11 mouse cellular contexts compared by ENCODE assay signal in the genomic region with DNA sequence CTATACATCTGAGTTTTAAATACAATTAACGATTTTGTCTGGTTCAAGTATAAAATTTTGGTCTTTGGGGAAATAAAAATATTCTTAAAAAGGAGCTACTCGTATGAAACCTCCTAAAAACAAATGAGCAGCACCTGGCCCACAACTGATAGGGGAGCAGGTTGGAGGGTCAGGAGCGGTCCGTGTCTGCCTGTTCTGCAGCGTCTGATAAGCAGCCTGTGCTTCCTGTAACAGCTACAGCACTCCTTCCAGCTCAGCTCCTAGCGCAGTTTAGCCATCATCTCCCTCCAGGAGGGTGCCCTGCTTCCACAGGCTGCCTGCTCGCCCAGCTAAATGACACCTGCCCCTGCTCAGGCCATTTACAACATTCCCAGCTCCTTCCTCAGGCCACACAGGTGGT. TPM values are rescaled to one million over a fixed set of nuclear protein-coding genes. Genes with fewer than 3 reads are reported as not detected.
DNase-seq lines count a peak whose midpoint lies in the region; ATAC-seq and TF ChIP-seq lines count a peak whose summit lies in the region.
"Had no signal": no experiment of that assay in that cellular context is flagged by ENCODE, and none has a peak within 500 bp of the region (broad histone marks: within the 10 kb centered on the region; RNA-seq: fewer than 3 reads in every experiment).

No protein-coding gene starts in this region.

- no peak overlapping the region for H3K4me2 ChIP-seq in intestine, embryonic 15.5 days (replicated peaks)
- no peak overlapping the region for H3K4me2 ChIP-seq in intestine, postnatal 0 days (replicated peaks; ENCODE audit: low read depth)
- H3K4me2 ChIP-seq: heart, embryonic 15.5 days had no signal

- ATAC-seq in cerebellum, adult (ENCODE audit: insufficient number of reproducible peaks, low FRiP score, low TSS enrichment) = peak; percentile 78; the same call in 1 of the 2 replicates
- peak; percentile 78; the same call in 1 of the 2 replicates for ATAC-seq in intestine, embryonic 15.5 days
- no peak for ATAC-seq in intestine, postnatal 0 days
- peak; percentile 88 for ATAC-seq in erythroid progenitor cell, adult 5-6 weeks (replicated peaks; ENCODE audit: low FRiP score, poor library complexity, severe bottlenecking)
- ATAC-seq in monocyte, adult 5-6 weeks (replicated peaks; ENCODE audit: insufficient number of reproducible peaks, low FRiP score, low TSS enrichment, poor library complexity, severe bottlenecking) = 0 out of 2 replicates have a peak, but pooled peaks have one; percentile 43

- TF ChIP-seq CTCF in intestine, postnatal 0 days (IDR thresholded peaks at IDR 0.05; ENCODE audit: low read depth) = no peak

- no peak overlapping the region for H3K4me3 ChIP-seq in intestine, embryonic 15.5 days (replicated peaks)
- no peak overlapping the region for H3K4me3 ChIP-seq in intestine, postnatal 0 days (ENCODE audit: low read depth, low read length)
- H3K4me3 ChIP-seq: heart, embryonic 15.5 days had no signal

- H3K4me1 ChIP-seq in intestine, embryonic 15.5 days (replicated peaks) = 0 out of 2 replicates have a peak, but pooled peaks cover 2% of the 10 kb centered on the region
- H3K4me1 ChIP-seq in intestine, postnatal 0 days (replicated peaks; ENCODE audit: control insufficient read depth, insufficient read depth, low read length) = peaks cover 3% of the 10 kb centered on the region; the same call in 1 of the 2 replicates

- DNase-seq in cerebellum, adult 11-12 months = no peak
- no peak for DNase-seq in left cerebral cortex, adult 11 months (ENCODE audit: low spot score)
- DNase-seq in gastrocnemius, adult 8-10 months (ENCODE audit: low spot score in 2 of 2) = no peak
- DNase-seq: kidney, postnatal 36 days had no signal

- WGBS in intestine, embryonic 15.5 days = 49% methylated on average over 7 of the region's 7 CpGs
- WGBS in intestine, postnatal 0 days = 48% methylated on average over 7 of the region's 7 CpGs

- no peaks in the 10 kb centered on the region for H3K36me3 ChIP-seq in intestine, embryonic 15.5 days
- peaks cover 5% of the 10 kb centered on the region; the same call in 1 of the 2 replicates for H3K36me3 ChIP-seq in intestine, postnatal 0 days (ENCODE audit: control insufficient read depth, insufficient read depth)
- H3K36me3 ChIP-seq: heart, embryonic 15.5 days had no signal

- H3K9ac ChIP-seq in intestine, embryonic 15.5 days = no peak overlapping the region
- no peak overlapping the region for H3K9ac ChIP-seq in intestine, postnatal 0 days (ENCODE audit: low read depth, low read length)
- H3K9ac ChIP-seq: heart, embryonic 15.5 days had no signal

- no peaks in the 10 kb centered on the region for H3K27me3 ChIP-seq in intestine, embryonic 15.5 days (replicated peaks)
- H3K27me3 ChIP-seq in intestine, postnatal 0 days (replicated peaks; ENCODE audit: control insufficient read depth, insufficient read depth, low read length) = no peaks in the 10 kb centered on the region
- H3K27me3 ChIP-seq: heart, embryonic 15.5 days; Patski had no signal

- no peaks in the 10 kb centered on the region for H3K9me3 ChIP-seq in intestine, embryonic 15.5 days
- no peaks in the 10 kb centered on the region for H3K9me3 ChIP-seq in intestine, postnatal 0 days (ENCODE audit: control insufficient read depth)
- H3K9me3 ChIP-seq: heart, embryonic 15.5 days had no signal

- H3K27ac ChIP-seq in intestine, embryonic 15.5 days = no peak overlapping the region
- H3K27ac ChIP-seq in intestine, postnatal 0 days (ENCODE audit: low read depth, low read length) = no peak overlapping the region
- H3K27ac ChIP-seq: heart, embryonic 15.5 days had no signal

RNA-seq across cellular contexts. Expression of gene Dcun1d1, which starts 13.8 kb away (rescaled TPM):
- polyA plus RNA-seq in intestine, embryonic 15.5 days (2015; fragmentation: Nextera tagmentation; extraction: Ambion mirVana) = 83.6 and 105 TPM in 2 replicates
- 61.7 and 64.8 TPM in 2 replicates for polyA plus RNA-seq in intestine, postnatal 0 days (2015; fragmentation: Nextera tagmentation; extraction: Ambion mirVana)
- total RNA-seq in erythroid progenitor cell, adult 5-6 weeks (2015; ENCODE audit: low replicate concordance) = 114 and 132 TPM in 2 replicates
- 152 and 181 TPM in 2 replicates for total RNA-seq in erythroid progenitor cell, adult 5-6 weeks (2017; ENCODE audit: low replicate concordance)
- total RNA-seq in monocyte, adult 5-6 weeks (2017) = 153 to 202 TPM (median 172 TPM) in 3 replicates
- total RNA-seq in gastrocnemius, adult 8-10 months (2022) = 10 to 100 TPM; 83.7 to 88.8 (median 84.8) TPM
